Mouse (Mus musculus) thymus, postnatal 14 days (tissue): ENCODE results near the gene Znrf4.
"Not testable (repeated sequence)": the region's sequence is repeated elsewhere in the genome, so short reads cannot be mapped to it uniquely, and the experiment has no call there.

Experiments used
- DNase-seq: peaks from one replicate; pipeline ENCODE4 v3.0.0; 2021

Znrf4 gene

GRCm38 (mm10) chr17:56524943-56525342 is 12.7 kb upstream of the Znrf4 start:
- DNase-seq = no peak

DNA sequence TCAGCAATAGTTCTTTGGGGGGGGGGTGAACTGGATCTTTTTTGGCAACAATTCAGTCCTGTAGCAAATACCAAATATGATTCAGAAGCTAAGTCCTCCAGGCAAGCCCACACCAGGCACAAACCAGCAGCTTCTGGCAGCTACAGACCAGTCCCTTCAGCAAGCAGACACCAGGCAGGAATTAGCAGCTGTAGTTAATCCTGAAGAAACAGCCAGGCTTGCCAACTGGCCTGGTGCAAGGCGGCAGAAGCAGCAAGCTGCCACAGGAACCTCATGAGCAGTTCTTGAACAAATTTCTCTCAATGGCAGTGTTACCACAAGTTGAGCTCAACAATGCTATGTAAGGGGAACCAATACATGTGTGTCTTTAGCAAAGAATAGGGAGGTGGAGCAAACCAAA is 10.5 kb upstream of the Znrf4 start:
- DNase-seq = no peak

- no peak for DNase-seq
Measured at GRCm38 (mm10) chr17:56515690-56516410, 3.6 kb upstream of the Znrf4 start.

DNA sequence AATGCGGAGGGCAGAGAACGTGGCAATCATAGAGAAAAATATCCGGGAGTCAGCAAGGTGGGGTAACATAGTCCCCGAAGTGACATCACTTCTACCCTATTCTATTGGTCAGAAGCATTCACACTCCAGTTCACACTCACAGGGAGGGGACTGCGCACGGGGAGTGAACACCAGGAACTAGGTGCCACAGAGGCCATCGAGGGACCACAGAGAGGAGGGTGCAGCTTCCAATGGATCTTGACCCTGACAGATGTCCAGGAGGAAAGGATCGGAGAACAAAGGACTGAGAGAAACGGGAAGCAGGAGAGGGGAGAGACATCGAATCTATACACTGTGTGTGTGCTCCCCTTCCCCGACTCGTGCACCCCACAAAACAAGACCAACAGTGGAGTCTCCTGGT is 2.7 kb upstream of the Znrf4 start:
- no peak for DNase-seq

- DNase-seq = no peak
Measured at GRCm38 (mm10) chr17:56514330-56514729, 2.1 kb upstream of the Znrf4 start.

DNA sequence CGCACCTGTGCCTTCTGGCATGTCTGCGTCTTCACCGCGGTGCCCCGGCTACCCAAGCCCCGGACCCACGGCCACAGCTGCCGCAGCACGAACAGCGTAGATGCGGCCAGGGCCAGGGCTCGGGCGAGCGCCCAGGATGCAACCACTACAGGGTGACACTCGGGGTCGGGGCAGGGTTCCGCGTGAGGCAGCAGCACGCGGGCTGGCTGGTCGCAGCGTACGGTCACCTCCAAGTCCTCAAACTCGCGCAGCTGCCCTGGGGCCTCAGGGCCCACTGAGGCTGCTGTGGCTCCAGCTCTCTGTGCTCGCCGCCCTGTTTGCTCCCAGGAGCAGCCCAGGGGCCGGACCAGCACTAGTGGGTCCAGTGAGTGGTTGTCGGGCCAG is 532 bp downstream of the Znrf4 start:
- no peak for DNase-seq

DNA sequence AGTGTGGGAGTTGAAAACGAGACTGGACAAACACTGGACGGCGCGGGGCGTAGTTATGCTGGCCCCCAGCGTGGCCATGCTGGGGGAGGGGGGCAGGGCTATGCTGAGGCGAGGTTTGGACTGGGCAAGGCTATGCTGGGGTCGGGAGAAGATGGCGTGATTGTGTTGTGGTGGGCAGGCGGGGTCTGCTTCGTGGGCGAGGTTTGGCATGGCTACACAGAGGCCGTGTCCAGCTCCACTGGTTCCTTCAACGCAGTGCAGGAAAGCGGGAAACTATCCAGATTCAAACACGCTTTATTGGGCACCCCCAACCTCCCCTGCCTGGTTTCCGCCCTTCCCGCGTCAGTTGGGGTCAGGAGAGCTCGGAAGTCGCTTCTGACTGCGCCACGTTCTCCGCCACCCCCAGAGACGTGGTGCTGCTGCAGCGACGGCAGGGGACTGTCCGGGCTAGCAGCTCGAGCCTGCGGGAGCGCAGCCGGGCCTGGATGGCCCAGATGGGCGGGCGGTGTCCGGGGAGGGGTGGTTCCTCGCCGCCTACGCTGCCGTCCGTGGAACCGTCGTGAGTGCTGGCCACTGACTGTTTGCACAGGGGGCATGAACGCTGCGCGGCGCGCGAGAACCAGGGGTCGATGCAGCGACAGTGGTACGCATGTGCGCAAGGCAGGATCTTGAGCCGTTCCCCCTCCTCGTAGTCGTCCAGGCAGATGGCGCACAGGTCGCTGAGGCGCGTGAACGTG is 1.1 kb downstream of the Znrf4 start:
- DNase-seq = no peak

- DNase-seq = no peak
Measured at GRCm38 (mm10) chr17:56510473-56510969, 1.7 kb downstream of the Znrf4 start.

GRCm38 (mm10) chr17:56509707-56510472 is 2.3 kb downstream of the Znrf4 start:
- DNase-seq = no peak

DNA sequence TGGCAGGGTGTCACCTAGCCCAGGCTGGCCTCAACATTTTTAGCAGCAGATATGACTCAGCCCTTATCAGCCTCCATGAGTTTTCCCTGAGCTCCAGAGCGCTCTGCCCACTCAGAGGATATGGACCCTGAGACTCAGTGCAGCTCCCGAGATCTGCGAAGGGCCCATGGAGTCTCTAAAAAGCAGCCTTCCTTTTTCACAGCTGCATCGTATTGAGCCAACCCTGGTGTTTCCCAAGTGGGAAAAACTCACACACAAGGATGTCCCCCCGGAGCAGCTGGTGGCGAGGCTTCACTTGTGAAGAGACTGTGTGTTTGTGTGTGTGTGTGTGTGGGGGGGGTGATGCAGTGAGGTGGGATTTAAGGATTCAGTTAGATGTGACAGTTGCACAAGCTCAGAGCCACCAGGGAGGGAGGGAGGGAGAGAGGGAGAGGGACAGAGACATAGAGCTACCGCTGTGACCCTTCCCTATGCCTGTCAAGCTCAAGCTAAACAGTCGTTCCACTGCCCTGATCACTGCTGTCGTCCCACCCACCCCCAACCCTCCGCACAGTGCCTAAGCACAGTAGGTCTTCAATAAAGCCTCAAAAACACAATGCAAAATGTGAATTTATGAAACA is 3.1 kb downstream of the Znrf4 start:
- DNase-seq = no peak

DNA sequence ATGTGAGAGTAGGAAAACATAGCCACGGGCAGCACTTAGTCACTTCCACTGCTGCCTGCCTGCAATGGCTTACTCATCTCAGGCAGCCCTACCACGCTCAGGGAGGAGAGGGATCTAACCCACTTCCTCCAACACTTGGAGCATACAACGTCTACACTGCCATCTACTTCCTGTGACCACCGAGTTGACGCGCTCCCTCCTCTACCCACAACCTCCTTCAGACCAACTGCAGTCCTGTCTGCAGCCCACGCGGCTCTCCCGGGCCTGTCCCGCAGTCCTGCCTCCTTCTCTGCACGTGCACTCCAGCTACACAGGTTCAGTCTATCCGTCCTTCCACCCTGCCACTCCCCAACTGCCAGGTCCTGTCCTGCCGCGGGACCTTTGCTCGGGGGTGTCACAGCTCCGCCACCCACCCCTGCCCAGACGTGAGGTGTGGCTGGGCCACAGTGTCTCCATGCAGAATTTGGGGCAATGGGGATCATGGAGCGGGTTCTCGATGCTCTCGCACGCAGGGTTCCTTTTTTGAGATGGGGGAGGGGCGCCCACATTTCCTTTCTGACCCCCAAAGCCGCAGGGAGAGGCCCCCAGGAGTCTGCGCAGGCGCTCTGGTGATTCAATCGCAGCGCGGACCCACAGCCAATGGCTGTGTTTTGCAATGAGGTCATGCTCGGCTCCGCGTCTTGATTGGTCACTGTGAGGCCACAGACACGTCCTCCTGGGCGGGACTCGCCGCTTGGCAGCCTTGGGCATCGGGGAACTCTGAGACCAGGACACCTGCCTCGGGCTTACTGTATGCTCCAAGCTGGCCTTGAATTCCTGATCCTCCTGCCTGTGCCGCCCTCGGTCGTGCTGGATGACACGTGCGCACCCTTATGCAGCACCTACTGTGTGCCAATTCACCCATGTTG is 4.8 kb downstream of the Znrf4 start:
- DNase-seq = peak; percentile 97

GRCm38 (mm10) chr17:56506417-56507065 is 5.7 kb downstream of the Znrf4 start:
- peak; percentile 15 for DNase-seq

- no peak for DNase-seq
Measured at GRCm38 (mm10) chr17:56505401-56505800, 6.8 kb downstream of the Znrf4 start.

- no peak for DNase-seq
Measured at GRCm38 (mm10) chr17:56502526-56502925, 9.7 kb downstream of the Znrf4 start.

- DNase-seq = not testable (repeated sequence)
Measured at GRCm38 (mm10) chr17:56501635-56502400, 10.4 kb downstream of the Znrf4 start.

DNA sequence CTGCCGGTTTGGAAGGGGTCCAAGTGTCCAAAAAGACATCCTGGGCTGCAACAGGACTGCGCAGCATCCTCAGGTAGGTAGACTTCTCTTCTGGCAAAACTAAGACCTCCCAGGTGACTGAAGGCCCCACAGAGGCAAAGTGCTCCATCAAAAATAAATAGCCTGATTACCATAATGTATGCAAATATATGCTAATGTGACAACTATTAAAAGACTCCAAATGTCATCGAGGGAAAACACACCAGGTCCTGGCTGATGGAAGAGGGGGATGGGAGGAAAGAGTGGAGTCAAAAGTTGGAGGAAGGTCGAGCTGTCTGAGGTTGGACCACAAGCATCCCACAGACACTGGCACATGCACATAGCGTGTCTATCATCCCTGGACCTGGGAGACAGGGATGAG is 13.0 kb downstream of the Znrf4 start:
- no peak for DNase-seq

- DNase-seq = no peak
Measured at GRCm38 (mm10) chr17:56494480-56494879, 17.8 kb downstream of the Znrf4 start.

GRCm38 (mm10) chr17:56493841-56494240 is 18.4 kb downstream of the Znrf4 start:
- no peak for DNase-seq

DNA sequence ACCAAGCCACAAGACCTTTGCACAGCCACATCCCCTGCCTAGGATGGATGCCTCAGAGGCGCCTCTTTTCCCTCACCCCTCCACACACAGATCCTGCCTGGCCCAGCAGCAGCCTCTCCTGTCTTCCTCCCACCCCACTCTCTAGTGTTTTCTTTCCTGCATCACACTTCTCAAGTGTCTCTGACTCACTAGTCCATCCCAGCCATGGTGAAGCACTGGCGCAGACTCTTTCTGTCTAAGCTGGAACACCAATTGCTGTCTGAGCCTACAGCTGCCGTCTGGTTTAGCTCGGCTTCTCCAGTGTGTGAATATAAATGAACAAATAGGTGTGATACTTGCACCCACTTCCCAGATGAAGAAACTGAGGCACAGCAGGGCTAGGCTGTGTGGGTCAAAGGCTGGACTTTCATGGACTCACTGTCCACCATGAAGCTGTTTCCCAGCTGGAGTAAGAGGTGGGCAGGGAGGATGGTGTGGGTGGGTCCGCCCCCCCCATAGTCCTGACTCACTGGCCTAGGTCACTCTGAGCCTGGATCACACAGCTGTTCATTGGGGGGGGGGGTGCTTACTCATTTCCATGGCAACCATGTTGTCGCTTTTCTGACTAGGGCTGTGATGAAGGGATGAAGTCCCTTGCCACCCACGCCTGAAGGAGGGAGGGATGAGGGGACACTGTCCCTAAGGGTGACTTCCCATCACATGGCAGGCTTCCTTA is 21.6 kb downstream of the Znrf4 start:
- DNase-seq = no peak

- DNase-seq = no peak
Measured at GRCm38 (mm10) chr17:56488028-56488427, 24.2 kb downstream of the Znrf4 start.
